Mouse (Mus musculus) bone marrow, adult 2 months (tissue): ENCODE results near the gene 2410015M20Rik.

Source experiments
- CTCF ChIP-seq: fragments of 200-500 bp; IDR thresholded peaks from 2 replicates; pipeline ENCODE4 v1.5.1; 2011; ENCODE audit warnings: low read length, control low read depth; ENCODE audit not compliant: control insufficient read depth, insufficient read depth
- POLR2A ChIP-seq: fragments of 200-500 bp; IDR thresholded peaks from 2 replicates; pipeline ENCODE4 v1.6.1; 2011; ENCODE audit warnings: low read depth, mild to moderate bottlenecking, control low read depth, low read length, borderline replicate concordance; ENCODE audit not compliant: control insufficient read depth

DNA sequence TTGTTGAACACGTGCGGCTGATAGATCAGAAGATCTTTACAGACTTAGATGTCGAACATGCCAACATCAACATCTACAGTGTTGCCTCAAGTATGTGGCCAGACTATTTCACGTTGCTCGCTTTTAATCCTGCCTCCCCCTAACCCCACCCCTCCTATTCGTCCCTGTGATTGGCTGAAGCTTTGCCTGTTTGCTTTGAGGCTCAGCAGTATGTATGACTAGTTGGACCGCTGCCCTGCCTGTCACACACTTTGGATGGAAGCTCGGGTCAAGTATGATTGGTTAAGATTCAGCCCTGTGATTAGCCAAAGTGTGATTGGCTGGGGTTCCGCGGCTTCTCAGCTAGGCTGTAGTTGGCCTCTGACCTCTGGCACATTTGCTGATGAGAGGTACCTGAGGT lies 42.2 kb upstream of the 2410015M20Rik start:
- TF ChIP-seq POLR2A (no peak), CTCF (no peak)
